Mouse (Mus musculus) liver, embryonic 12.5 days (tissue): ENCODE data around the gene Higd1b. TPM values are rescaled to one million over a fixed set of nuclear protein-coding genes. Genes with fewer than 3 reads are reported as not detected.

Source experiments
- ATAC-seq: fragments of 200-750 bp; cut with Nextera tagmentation; 2 replicates; pipeline ENCODE4 v1.8.0; 2017; ENCODE audit warnings: moderate number of reproducible peaks, mild to moderate bottlenecking, moderate library complexity
- H3K27ac ChIP-seq: fragments of 300-500 bp; sonication (generic); 2 replicates; pipeline ENCODE4 v1.5.1; 2016; ENCODE audit warnings: mild to moderate bottlenecking
- H3K27me3 ChIP-seq: fragments of 300-500 bp; sonication (generic); replicated peaks from 2 replicates; pipeline ENCODE4 v1.6.1; 2016; ENCODE audit warnings: mild to moderate bottlenecking, moderate library complexity
- H3K36me3 ChIP-seq: fragments of 300-500 bp; sonication (generic); 2 replicates; pipeline ENCODE4 v1.6.1; 2016; ENCODE audit warnings: mild to moderate bottlenecking, moderate library complexity
- H3K4me1 ChIP-seq: fragments of 300-500 bp; sonication (generic); 2 replicates; pipeline ENCODE4 v1.6.1; 2016
- H3K4me2 ChIP-seq: fragments of 300-500 bp; sonication (generic); 2 replicates; pipeline ENCODE4 v1.6.1; 2016; ENCODE audit warnings: mild to moderate bottlenecking, moderate library complexity
- H3K4me3 ChIP-seq: fragments of 300-500 bp; sonication (generic); 2 replicates; pipeline ENCODE4 v1.5.1; 2016; ENCODE audit warnings: mild to moderate bottlenecking, moderate library complexity
- H3K9ac ChIP-seq: fragments of 300-500 bp; sonication (generic); 2 replicates; pipeline ENCODE4 v1.6.1; 2016; ENCODE audit warnings: mild to moderate bottlenecking, moderate library complexity
- H3K9me3 ChIP-seq: fragments of 300-500 bp; sonication (generic); replicated peaks from 2 replicates; pipeline ENCODE4 v1.6.1; 2016; ENCODE audit warnings: mild to moderate bottlenecking, moderate library complexity
- WGBS: fragments of 180-500 bp; shearing (Covaris S2); methylation state at CpG from one replicate; pipeline ENCODE4 v1.1.7; 2016; ENCODE audit not compliant: insufficient replicate concordance; 5-methylcytosine and 5-hydroxymethylcytosine counted together
- polyA plus RNA-seq: library from polyadenylated mRNA; unstranded; fragments of >200 nt; fragmentation: Nextera tagmentation; extraction: Ambion mirVana; gene quantifications from 2 replicates; pipeline ENCODE4 v1.2.1, GENCODE M21; 2016

Gene Higd1b
- polyA plus RNA-seq, 1 experiment from 2014 or later = not detected

GRCm38 (mm10) chr11:102820432-102820831, 15.2 kb upstream of the Higd1b start:
- H3K27me3 ChIP-seq = peaks cover 87% of the 10 kb centered on the region

GRCm38 (mm10) chr11:102821231-102821630, 14.4 kb upstream of the Higd1b start:
- H3K9ac ChIP-seq = no peak overlapping the region
- H3K4me2 ChIP-seq = no peak overlapping the region
- H3K27me3 ChIP-seq = peaks cover 89% of the 10 kb centered on the region
- H3K4me1 ChIP-seq = peaks cover 11% of the 10 kb centered on the region
- H3K9me3 ChIP-seq = no peaks in the 10 kb centered on the region
- ATAC-seq = no peak
- no peaks in the 10 kb centered on the region for H3K36me3 ChIP-seq
- no peak overlapping the region for H3K4me3 ChIP-seq
- WGBS = 40% methylated on average over 6 of the region's 6 CpGs
- no peak overlapping the region for H3K27ac ChIP-seq

More at GRCm38 (mm10) chr11:102820432-102820831, 15.2 kb upstream of the Higd1b start:
- no peaks in the 10 kb centered on the region for H3K9me3 ChIP-seq
- no peak for ATAC-seq
- H3K4me3 ChIP-seq = no peak overlapping the region
- H3K36me3 ChIP-seq = no peaks in the 10 kb centered on the region
- no peak overlapping the region for H3K4me2 ChIP-seq
- H3K27ac ChIP-seq = no peak overlapping the region
- 10% methylated on average over 3 of the region's 3 CpGs for WGBS
- no peak overlapping the region for H3K9ac ChIP-seq
- H3K4me1 ChIP-seq = peaks cover 11% of the 10 kb centered on the region

GRCm38 (mm10) chr11:102826476-102826875, 9.2 kb upstream of the Higd1b start:
- Histone ChIP-seq H3K36me3 (no peaks in the 10 kb centered on the region), H3K4me3 (no peak overlapping the region), H3K4me2 (no peak overlapping the region), H3K27me3 (peaks cover 44% of the 10 kb centered on the region), H3K4me1 (no peaks in the 10 kb centered on the region), H3K27ac (no peak overlapping the region), H3K9ac (no peak overlapping the region), H3K9me3 (no peaks in the 10 kb centered on the region)
- WGBS = 74% methylated on average over 2 of the region's 2 CpGs
- ATAC-seq = no peak

- no peaks in the 10 kb centered on the region for H3K9me3 ChIP-seq
- H3K4me1 ChIP-seq = no peaks in the 10 kb centered on the region
- no peak overlapping the region for H3K4me2 ChIP-seq
- no peak overlapping the region for H3K4me3 ChIP-seq
- H3K27ac ChIP-seq = no peak overlapping the region
- H3K27me3 ChIP-seq = peaks cover 42% of the 10 kb centered on the region
- WGBS = 38% methylated on average over 4 of the region's 4 CpGs
- no peaks in the 10 kb centered on the region for H3K36me3 ChIP-seq
- H3K9ac ChIP-seq = no peak overlapping the region
- no peak for ATAC-seq
Observed at GRCm38 (mm10) chr11:102827097-102827496, 8.6 kb upstream of the Higd1b start.

GRCm38 (mm10) chr11:102830276-102830675, 5.4 kb upstream of the Higd1b start:
- no peak for ATAC-seq
- H3K4me1 ChIP-seq = no peaks in the 10 kb centered on the region
- H3K36me3 ChIP-seq = no peaks in the 10 kb centered on the region
- H3K9ac ChIP-seq = no peak overlapping the region
- 61% methylated on average over 4 of the region's 4 CpGs for WGBS
- no peak overlapping the region for H3K4me2 ChIP-seq
- no peak overlapping the region for H3K4me3 ChIP-seq
- H3K27ac ChIP-seq = no peak overlapping the region
- H3K9me3 ChIP-seq = no peaks in the 10 kb centered on the region
- peaks cover 31% of the 10 kb centered on the region for H3K27me3 ChIP-seq

- Histone ChIP-seq H3K9ac (no peak overlapping the region), H3K4me2 (no peak overlapping the region), H3K27ac (no peak overlapping the region), H3K9me3 (no peaks in the 10 kb centered on the region), H3K36me3 (peaks cover 14% of the 10 kb centered on the region), H3K27me3 (peaks cover 19% of the 10 kb centered on the region), H3K4me3 (no peak overlapping the region), H3K4me1 (no peaks in the 10 kb centered on the region)
- ATAC-seq = no peak
- 58% methylated on average over 18 of the region's 18 CpGs for WGBS
Observed at GRCm38 (mm10) chr11:102832700-102833297, 2.9 kb upstream of the Higd1b start.

- Histone ChIP-seq H3K4me3 (no peak overlapping the region), H3K4me1 (no peaks in the 10 kb centered on the region), H3K9me3 (no peaks in the 10 kb centered on the region), H3K4me2 (no peak overlapping the region), H3K36me3 (peaks cover 28% of the 10 kb centered on the region), H3K9ac (no peak overlapping the region), H3K27me3 (peaks cover 15% of the 10 kb centered on the region), H3K27ac (no peak overlapping the region)
- WGBS = 89% methylated on average over 10 of the region's 10 CpGs
- no peak for ATAC-seq
Observed at GRCm38 (mm10) chr11:102834219-102834618, 1.4 kb upstream of the Higd1b start.

GRCm38 (mm10) chr11:102836146-102836545, 497 bp downstream of the Higd1b start:
- Histone ChIP-seq H3K27me3 (peaks cover 13% of the 10 kb centered on the region), H3K36me3 (peaks cover 48% of the 10 kb centered on the region), H3K4me1 (no peaks in the 10 kb centered on the region), H3K9ac (no peak overlapping the region), H3K27ac (no peak overlapping the region), H3K9me3 (no peaks in the 10 kb centered on the region), H3K4me3 (no peak overlapping the region), H3K4me2 (no peak overlapping the region)
- 87% methylated on average over 9 of the region's 9 CpGs for WGBS
- no peak for ATAC-seq

GRCm38 (mm10) chr11:102837385-102837784, 1.7 kb downstream of the Higd1b start:
- Histone ChIP-seq H3K9me3 (no peaks in the 10 kb centered on the region), H3K27ac (no peak overlapping the region), H3K9ac (no peak overlapping the region), H3K27me3 (peaks cover 10% of the 10 kb centered on the region), H3K4me3 (no peak overlapping the region), H3K4me2 (no peak overlapping the region), H3K4me1 (no peaks in the 10 kb centered on the region), H3K36me3 (peaks cover 60% of the 10 kb centered on the region)
- ATAC-seq = no peak
- 74% methylated on average over 1 of the region's 1 CpGs for WGBS

GRCm38 (mm10) chr11:102838126-102838525, 2.5 kb downstream of the Higd1b start:
- Histone ChIP-seq H3K27ac (no peak overlapping the region), H3K9ac (no peak overlapping the region), H3K4me1 (no peaks in the 10 kb centered on the region), H3K4me3 (no peak overlapping the region), H3K27me3 (0 out of 2 replicates have a peak, but pooled peaks cover 5% of the 10 kb centered on the region), H3K36me3 (peaks cover 68% of the 10 kb centered on the region), H3K4me2 (no peak overlapping the region), H3K9me3 (no peaks in the 10 kb centered on the region)
- WGBS = 78% methylated on average over 2 of the region's 2 CpGs
- no peak for ATAC-seq

GRCm38 (mm10) chr11:102838616-102839150, 3.0 kb downstream of the Higd1b start:
- 83% methylated on average over 9 of the region's 9 CpGs for WGBS
- no peak overlapping the region for H3K4me2 ChIP-seq
- H3K36me3 ChIP-seq = peaks cover 73% of the 10 kb centered on the region

GRCm38 (mm10) chr11:102845926-102846325, 10.3 kb downstream of the Higd1b start:
- Histone ChIP-seq H3K9me3 (no peaks in the 10 kb centered on the region), H3K27ac (no peak overlapping the region), H3K4me2 (no peak overlapping the region), H3K27me3 (no peaks in the 10 kb centered on the region), H3K4me3 (no peak overlapping the region), H3K9ac (no peak overlapping the region), H3K36me3 (peaks cover 100% of the 10 kb centered on the region), H3K4me1 (no peaks in the 10 kb centered on the region)
- 87% methylated on average over 10 of the region's 10 CpGs for WGBS
- ATAC-seq = no peak

More at GRCm38 (mm10) chr11:102838616-102839150, 3.0 kb downstream of the Higd1b start:
- H3K4me1 ChIP-seq = no peaks in the 10 kb centered on the region
- H3K4me3 ChIP-seq = no peak overlapping the region
- no peak for ATAC-seq
- no peak overlapping the region for H3K9ac ChIP-seq
- H3K27ac ChIP-seq = no peak overlapping the region
- H3K27me3 ChIP-seq = 0 out of 2 replicates have a peak, but pooled peaks cover 2% of the 10 kb centered on the region
- H3K9me3 ChIP-seq = no peaks in the 10 kb centered on the region
